Mouse (Mus musculus): Measurements from ENCODE around the gene Rad23a.

DNA sequence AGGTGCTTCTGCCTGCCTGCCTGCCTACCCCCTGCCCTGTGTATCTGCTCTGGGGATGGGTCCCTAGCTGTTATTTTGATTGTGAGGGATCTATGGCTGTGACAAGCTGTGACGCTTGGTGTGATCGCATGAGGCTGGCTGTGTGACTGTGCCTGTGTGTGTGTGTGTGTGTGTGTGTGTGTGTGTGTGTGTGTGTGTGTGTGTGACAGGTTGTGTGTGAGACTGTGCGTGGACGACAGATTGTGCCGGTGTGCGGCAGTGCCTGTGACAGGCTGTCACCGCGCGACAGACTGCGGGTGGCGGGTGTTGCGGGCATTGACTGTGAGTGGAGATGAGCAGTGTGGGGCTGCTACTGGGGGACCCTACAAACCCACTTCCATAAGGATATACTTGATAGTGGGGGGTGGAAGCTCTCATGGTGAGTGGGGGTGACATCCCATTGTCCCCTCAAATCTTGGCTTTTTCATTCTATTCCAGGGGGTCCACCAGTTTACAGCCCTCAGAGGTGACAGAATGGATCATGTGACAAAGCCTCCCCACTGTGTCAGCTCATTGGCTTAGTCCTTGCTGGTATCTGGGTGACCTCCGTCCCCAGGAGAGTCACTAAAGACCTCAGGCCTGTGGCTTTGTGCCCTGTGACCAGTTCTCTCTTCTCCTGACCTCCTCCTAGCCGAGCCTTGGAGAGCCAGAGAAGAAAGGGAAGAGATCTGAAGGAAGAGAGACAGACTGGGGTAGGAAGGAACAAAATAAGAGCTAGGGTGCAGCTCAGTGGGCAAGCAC is 52.8 kb downstream of the Rad23a start:
- TF ChIP-seq CTCF (IDR thresholded peaks at IDR 0.05; ENCODE audit: low read depth, low read length) (no peak), POLR2A (IDR thresholded peaks at IDR 0.05; ENCODE audit: extremely low read depth, insufficient read depth, low read length) (no peak)
